Mouse (Mus musculus): Measurements from ENCODE around the gene Supt7l.

DNA sequence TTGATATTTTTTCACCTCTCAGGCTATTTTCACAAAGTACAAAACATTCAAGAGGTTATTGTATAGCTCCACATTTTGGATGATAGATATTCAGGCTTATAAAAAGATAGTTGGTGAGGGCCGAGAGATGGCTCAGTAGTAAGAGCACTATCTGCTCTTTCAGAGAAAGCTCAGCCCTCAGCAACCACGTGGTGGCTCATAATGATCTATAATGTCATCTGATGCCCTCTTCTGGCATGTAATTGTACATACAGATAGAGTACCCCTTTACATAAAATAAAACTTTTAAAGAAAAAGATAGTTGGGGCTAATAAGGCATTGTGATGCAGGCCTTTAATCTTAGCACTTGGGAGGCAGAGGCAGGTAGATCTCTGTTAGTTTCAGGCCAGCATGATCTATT is 953 bp upstream of the Supt7l start:
- no peak for TF ChIP-seq CTCF (conservative IDR thresholded peaks at IDR 0.05; ENCODE audit: low read length)
- no peak for TF ChIP-seq POU5F1 (IDR thresholded peaks at IDR 0.05; ENCODE audit: borderline replicate concordance, low read length)
